Mouse (Mus musculus) pancreas, adult 10 weeks (tissue): ENCODE results near the gene Bicd1. TPM values are rescaled to one million over a fixed set of nuclear protein-coding genes. Genes with fewer than 3 reads are reported as not detected.

Experiments
- polyA plus RNA-seq: library from polyadenylated mRNA; stranded (reverse); fragments of 350-450 nt; fragmentation: Illumina TruSeq; extraction: RNeasy Lipid Tissue Mini Kit (QIAGEN cat#74804); gene quantifications from one replicate; pipeline ENCODE4 v1.2.3, GENCODE M21; 2015; ENCODE audit warnings: low read depth, low replicate concordance; ENCODE audit not compliant: insufficient read depth

Bicd1 gene
- polyA plus RNA-seq = 4.7 TPM

DNA sequence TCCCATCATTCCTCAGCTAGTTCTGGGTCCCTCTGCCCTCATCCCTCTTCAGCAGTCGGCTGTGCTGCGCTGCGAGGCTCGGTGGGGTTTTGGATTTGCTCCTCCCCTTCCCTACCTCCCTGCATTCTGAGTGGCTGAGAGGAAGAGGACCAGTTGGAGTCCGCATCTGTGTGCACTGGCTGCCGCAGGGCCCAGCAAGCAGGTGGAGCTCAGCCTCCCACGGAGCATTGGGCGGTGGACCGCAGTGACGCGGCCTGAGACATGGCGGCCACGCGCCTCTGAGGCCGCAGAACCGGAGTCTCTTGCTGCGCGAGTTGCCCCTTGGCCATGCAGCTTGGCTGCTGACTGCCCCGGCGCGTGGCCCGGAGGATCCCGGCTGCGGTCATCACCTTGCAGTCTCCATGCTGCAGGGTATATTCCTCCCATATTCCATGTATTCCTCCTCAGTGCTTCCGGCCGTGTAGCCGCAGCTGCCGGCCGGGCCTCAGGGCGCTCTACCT is at the start of gene Bicd1:
Bicd1 (plus strand) TSS at position 54 of the 500 bp plus-strand sequence.

Other genes with a start within 250 kb of the Bicd1 start
- gene Amn1, start 220.2 kb upstream of the Bicd1 start, polyA plus RNA-seq = 1.5 TPM
- 3.9 TPM for gene Resf1, start 99.5 kb upstream of the Bicd1 start, polyA plus RNA-seq